Mouse (Mus musculus): ENCODE data around the gene Tecr.

Gene Tecr

GRCm38 (mm10) chr8:83567668-83568067, 40.1 kb downstream of the Tecr start:
- intact Hi-C loops (cut with DNase I), result loop anchor here (5.0 kb wide), 1 partner anchor 40 kb away; the partner anchor contains the start of genes Dnajb1 and Tecr

- intact Hi-C loops (cut with DNase I), result loop anchor here (5.0 kb wide), 1 partner anchor 41 kb away; the partner anchor contains the start of genes Dnajb1 and Tecr
These were observed 41.0 kb downstream of the Tecr start, which contains the start of gene Ndufb7 for GRCm38 (mm10) chr8:83566469-83567395. Ndufb7 (plus strand) TSS chr8:83566671.

GRCm38 (mm10) chr8:83565731-83566375, 41.9 kb downstream of the Tecr start:
- intact Hi-C loops (cut with DNase I), result loop anchor here (5.0 kb wide), 1 partner anchor 41 kb away; the partner anchor contains the start of genes Dnajb1 and Tecr

GRCm38 (mm10) chr8:83563246-83563645, 44.5 kb downstream of the Tecr start:
- intact Hi-C loops (cut with DNase I), result no loop called here

GRCm38 (mm10) chr8:83562669-83563068, 45.1 kb downstream of the Tecr start:
- intact Hi-C loops (cut with DNase I), result no loop called here

- intact Hi-C loops (cut with DNase I), result no loop called here
These were observed 72.0 kb downstream of the Tecr start, which contains the start of gene Olfr370 for GRCm38 (mm10) chr8:83535736-83536135. Olfr370 (plus strand) TSS chr8:83535780.

GRCm38 (mm10) chr8:83534802-83535201, 73.0 kb downstream of the Tecr start:
- intact Hi-C loops (cut with DNase I), result no loop called here
